Mouse (Mus musculus): Measurements from ENCODE around the gene Plgrkt. TPM values are rescaled to one million over a fixed set of nuclear protein-coding genes. Genes with fewer than 3 reads are reported as not detected.

The Plgrkt gene
- polyA plus RNA-seq, 1 experiment from 2014 or later: 49.1 TPM

DNA sequence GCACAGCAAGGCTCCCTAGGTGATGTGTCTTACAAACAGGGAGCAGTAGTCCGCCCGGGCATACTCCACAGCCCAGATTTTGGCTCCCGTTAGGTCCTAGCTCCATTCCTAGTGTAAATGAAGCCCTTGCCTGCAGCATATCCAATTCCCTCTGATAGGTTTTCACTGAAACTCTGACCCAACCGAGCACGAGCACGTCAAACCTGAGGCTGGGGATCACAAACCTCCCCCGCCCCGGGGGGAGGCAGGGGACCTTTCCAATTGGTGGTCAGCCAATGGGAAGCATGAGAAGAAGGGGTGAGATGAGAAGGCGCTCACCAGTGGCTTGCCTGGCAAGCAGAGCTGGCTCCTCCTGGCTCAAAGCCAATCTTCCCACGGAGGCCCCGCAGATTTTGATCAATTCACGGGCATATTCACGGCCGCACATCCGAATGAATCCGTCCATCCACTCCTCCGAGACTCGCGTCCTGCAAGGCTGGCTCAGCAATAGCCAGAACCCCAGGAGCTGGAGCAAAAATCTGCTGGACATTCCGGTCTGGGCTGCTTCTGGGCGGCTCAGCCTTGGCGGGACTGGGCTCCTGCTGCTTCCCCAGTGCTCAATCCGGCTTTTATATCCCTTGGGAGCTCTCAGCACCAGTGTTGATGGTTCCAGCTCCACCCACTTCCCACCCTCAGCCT lies 33.0 kb downstream of the Plgrkt start, which contains the start of gene Rln1:
Rln1 (minus strand) TSS at position 603 of the 678 bp plus-strand sequence.
- H3K27ac ChIP-seq (ENCODE audit: low read length): no peak within 1 kb of the TSS
- no peaks in the 10 kb centered on the region for H3K9me3 ChIP-seq (ENCODE audit: low read length)
- under 1% methylated on average over 23 of the region's 23 CpGs for WGBS
- H3K36me3 ChIP-seq (ENCODE audit: insufficient read depth, low read length): no peaks in the 10 kb centered on the region
- peaks cover 9% of the 10 kb centered on the region for H3K27me3 ChIP-seq (ENCODE audit: insufficient read depth, low read length)
- 0 out of 2 replicates have a peak, but pooled peaks cover 6% of the 10 kb centered on the region for H3K4me1 ChIP-seq (ENCODE audit: insufficient read depth, low read length)
- peak within 1 kb of the TSS; percentile 74 for H3K4me2 ChIP-seq (replicated peaks; ENCODE audit: low read depth, low read length)
- peak; percentile 67 for ATAC-seq (ENCODE audit: low FRiP score, low TSS enrichment)
- peak within 1 kb of the TSS; percentile 50 for H3K4me3 ChIP-seq (ENCODE audit: low read length)
- peak within 1 kb of the TSS; percentile 64 for H3K9ac ChIP-seq (replicated peaks; ENCODE audit: low read length)

- no peak overlapping the region for H3K9ac ChIP-seq (replicated peaks; ENCODE audit: low read length)
- WGBS: 87% methylated on average over 13 of the region's 13 CpGs
- H3K4me3 ChIP-seq (ENCODE audit: low read length): no peak overlapping the region
- no peak for ATAC-seq (ENCODE audit: low FRiP score, low TSS enrichment)
- 0 out of 2 replicates have a peak, but pooled peaks cover 7% of the 10 kb centered on the region for H3K4me1 ChIP-seq (ENCODE audit: insufficient read depth, low read length)
- no peaks in the 10 kb centered on the region; the same call in 1 of the 2 replicates for H3K27me3 ChIP-seq (ENCODE audit: insufficient read depth, low read length)
- H3K27ac ChIP-seq (ENCODE audit: low read length): no peak overlapping the region
- H3K9me3 ChIP-seq (ENCODE audit: low read length): no peaks in the 10 kb centered on the region
- no peak overlapping the region for H3K4me2 ChIP-seq (replicated peaks; ENCODE audit: low read depth, low read length)
- no peaks in the 10 kb centered on the region for H3K36me3 ChIP-seq (ENCODE audit: insufficient read depth, low read length)
Measured at GRCm38 (mm10) chr19:29326822-29327552, 40.2 kb downstream of the Plgrkt start.

- H3K4me2 ChIP-seq (replicated peaks; ENCODE audit: low read depth, low read length): no peak overlapping the region
- no peak for ATAC-seq (ENCODE audit: low FRiP score, low TSS enrichment)
- 92% methylated on average over 4 of the region's 4 CpGs for WGBS
Measured at GRCm38 (mm10) chr19:29326396-29326795, 40.8 kb downstream of the Plgrkt start.

GRCm38 (mm10) chr19:29325852-29326180 lies 41.4 kb downstream of the Plgrkt start:
- no peaks in the 10 kb centered on the region for H3K36me3 ChIP-seq (ENCODE audit: insufficient read depth, low read length)
- H3K9ac ChIP-seq (replicated peaks; ENCODE audit: low read length): peak overlapping the region; percentile 22; the same call in 1 of the 2 replicates
- H3K4me3 ChIP-seq (ENCODE audit: low read length): peak overlapping the region; percentile 48
- H3K27me3 ChIP-seq (ENCODE audit: insufficient read depth, low read length): no peaks in the 10 kb centered on the region
- H3K4me2 ChIP-seq (replicated peaks; ENCODE audit: low read depth, low read length): peak overlapping the region; percentile 73
- WGBS: 55% methylated on average over 9 of the region's 9 CpGs
- 0 out of 2 replicates have a peak, but pooled peaks cover 7% of the 10 kb centered on the region for H3K4me1 ChIP-seq (ENCODE audit: insufficient read depth, low read length)
- no peak overlapping the region for H3K27ac ChIP-seq (ENCODE audit: low read length)
- no peaks in the 10 kb centered on the region for H3K9me3 ChIP-seq (ENCODE audit: low read length)
- ATAC-seq (ENCODE audit: low FRiP score, low TSS enrichment): no peak

More at GRCm38 (mm10) chr19:29326396-29326795, 40.8 kb downstream of the Plgrkt start:
- Histone ChIP-seq H3K9ac (replicated peaks; ENCODE audit: low read length) (no peak overlapping the region), H3K36me3 (ENCODE audit: insufficient read depth, low read length) (no peaks in the 10 kb centered on the region), H3K9me3 (ENCODE audit: low read length) (no peaks in the 10 kb centered on the region), H3K27ac (ENCODE audit: low read length) (no peak overlapping the region), H3K27me3 (ENCODE audit: insufficient read depth, low read length) (no peaks in the 10 kb centered on the region), H3K4me3 (ENCODE audit: low read length) (no peak overlapping the region), H3K4me1 (ENCODE audit: insufficient read depth, low read length) (0 out of 2 replicates have a peak, but pooled peaks cover 7% of the 10 kb centered on the region)

DNA sequence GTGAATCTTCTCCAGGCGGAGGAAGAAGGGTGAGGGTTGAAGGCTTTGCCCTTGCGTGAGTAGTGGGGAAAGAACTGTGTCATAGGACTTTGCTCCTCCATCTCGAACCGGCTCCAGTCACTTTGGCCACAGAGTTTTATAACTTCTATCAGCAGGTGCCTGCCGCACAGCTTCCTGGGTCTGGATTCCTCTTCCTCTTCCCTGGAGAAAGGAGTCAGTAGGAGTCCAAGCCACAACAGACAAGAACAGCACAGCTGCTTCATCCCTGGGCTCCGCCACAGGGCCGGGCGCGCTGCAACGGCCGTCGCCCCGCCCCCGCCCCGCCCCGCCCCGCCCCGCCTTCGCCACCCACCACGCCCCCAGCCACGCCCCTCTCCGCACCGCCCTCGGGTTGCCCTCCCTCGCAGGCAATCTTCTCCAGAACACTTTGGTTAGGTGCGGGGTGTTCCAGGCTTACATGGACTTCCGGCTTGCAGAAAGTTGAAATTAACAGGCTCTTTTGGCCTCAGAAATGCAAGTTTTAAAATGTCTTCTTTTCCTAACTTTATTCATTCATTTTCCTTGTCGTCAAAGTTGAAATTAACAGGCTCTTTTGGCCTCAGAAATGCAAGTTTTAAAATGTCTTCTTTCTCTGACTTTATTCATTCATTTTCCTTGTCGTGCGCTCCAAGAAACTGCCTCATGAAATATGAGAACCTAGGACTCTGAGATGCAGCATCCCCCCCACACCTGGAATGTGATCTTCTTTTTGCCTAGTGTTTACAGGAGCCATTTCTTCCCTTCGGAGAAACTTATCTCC lies 41.9 kb downstream of the Plgrkt start, which contains the start of gene Insl6:
Insl6 (minus strand) TSS at position 304 of the 799 bp plus-strand sequence.
- Histone ChIP-seq H3K27me3 (ENCODE audit: insufficient read depth, low read length) (no peaks in the 10 kb centered on the region), H3K27ac (ENCODE audit: low read length) (no peak within 1 kb of the TSS), H3K9ac (replicated peaks; ENCODE audit: low read length) (peak within 1 kb of the TSS; percentile 64), H3K36me3 (ENCODE audit: insufficient read depth, low read length) (no peaks in the 10 kb centered on the region), H3K4me1 (ENCODE audit: insufficient read depth, low read length) (0 out of 2 replicates have a peak, but pooled peaks cover 7% of the 10 kb centered on the region), H3K9me3 (ENCODE audit: low read length) (no peaks in the 10 kb centered on the region), H3K4me3 (ENCODE audit: low read length) (peak within 1 kb of the TSS; percentile 48), H3K4me2 (replicated peaks; ENCODE audit: low read depth, low read length) (peak within 1 kb of the TSS; percentile 73)
- WGBS: 3% methylated on average over 29 of the region's 31 CpGs
- peak; percentile 98 for ATAC-seq (ENCODE audit: low FRiP score, low TSS enrichment)

GRCm38 (mm10) chr19:29323416-29324049 lies 43.7 kb downstream of the Plgrkt start:
- no peak for ATAC-seq (ENCODE audit: low FRiP score, low TSS enrichment)
- no peak overlapping the region for H3K9ac ChIP-seq (replicated peaks; ENCODE audit: low read length)
- H3K36me3 ChIP-seq (ENCODE audit: insufficient read depth, low read length): no peaks in the 10 kb centered on the region
- H3K4me3 ChIP-seq (ENCODE audit: low read length): no peak overlapping the region
- no peak overlapping the region for H3K27ac ChIP-seq (ENCODE audit: low read length)
- H3K4me1 ChIP-seq (ENCODE audit: insufficient read depth, low read length): 0 out of 2 replicates have a peak, but pooled peaks cover 7% of the 10 kb centered on the region
- H3K4me2 ChIP-seq (replicated peaks; ENCODE audit: low read depth, low read length): no peak overlapping the region
- 73% methylated on average over 8 of the region's 8 CpGs for WGBS
- no peaks in the 10 kb centered on the region for H3K9me3 ChIP-seq (ENCODE audit: low read length)
- H3K27me3 ChIP-seq (ENCODE audit: insufficient read depth, low read length): no peaks in the 10 kb centered on the region

- Histone ChIP-seq H3K27ac (ENCODE audit: low read length) (no peak overlapping the region), H3K4me2 (replicated peaks; ENCODE audit: low read depth, low read length) (no peak overlapping the region), H3K9me3 (ENCODE audit: low read length) (peaks cover 14% of the 10 kb centered on the region), H3K4me3 (ENCODE audit: low read length) (no peak overlapping the region), H3K27me3 (ENCODE audit: insufficient read depth, low read length) (no peaks in the 10 kb centered on the region), H3K36me3 (ENCODE audit: insufficient read depth, low read length) (peaks cover 15% of the 10 kb centered on the region), H3K9ac (replicated peaks; ENCODE audit: low read length) (no peak overlapping the region), H3K4me1 (ENCODE audit: insufficient read depth, low read length) (no peaks in the 10 kb centered on the region)
- ATAC-seq (ENCODE audit: low FRiP score, low TSS enrichment): no peak
- WGBS: 82% methylated on average over 7 of the region's 7 CpGs
Measured at GRCm38 (mm10) chr19:29312661-29313060, 54.5 kb downstream of the Plgrkt start.

DNA sequence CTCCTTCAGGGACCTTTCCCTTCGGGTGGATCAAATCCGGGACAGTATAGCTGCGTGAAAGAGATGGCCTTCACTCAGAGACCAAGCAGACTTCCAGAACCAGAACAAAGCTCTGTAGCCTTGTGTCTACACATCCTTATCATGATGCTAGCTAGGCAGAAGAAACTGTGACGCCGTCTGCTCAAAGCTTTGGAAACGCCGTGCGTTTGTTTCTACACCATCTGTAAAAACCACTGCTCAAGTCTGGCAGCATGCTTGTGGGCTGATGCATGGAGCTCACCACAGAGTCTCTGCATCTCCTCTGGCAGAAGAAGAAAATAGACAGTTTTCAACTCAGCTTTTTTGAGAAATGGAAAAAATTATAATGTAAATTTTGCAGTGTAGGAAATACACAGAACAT lies 55.4 kb downstream of the Plgrkt start:
- ATAC-seq (ENCODE audit: low FRiP score, low TSS enrichment): no peak

GRCm38 (mm10) chr19:29308832-29309231 lies 58.4 kb downstream of the Plgrkt start:
- no peaks in the 10 kb centered on the region for H3K27me3 ChIP-seq (ENCODE audit: insufficient read depth, low read length)
- H3K9me3 ChIP-seq (ENCODE audit: low read length): no peaks in the 10 kb centered on the region
- no peak overlapping the region for H3K9ac ChIP-seq (replicated peaks; ENCODE audit: low read length)
- H3K27ac ChIP-seq (ENCODE audit: low read length): no peak overlapping the region
- ATAC-seq (ENCODE audit: low FRiP score, low TSS enrichment): no peak
- H3K4me1 ChIP-seq (ENCODE audit: insufficient read depth, low read length): no peaks in the 10 kb centered on the region
- no peak overlapping the region for H3K4me2 ChIP-seq (replicated peaks; ENCODE audit: low read depth, low read length)
- no peak overlapping the region for H3K4me3 ChIP-seq (ENCODE audit: low read length)
- peaks cover 5% of the 10 kb centered on the region; the same call in 1 of the 2 replicates for H3K36me3 ChIP-seq (ENCODE audit: insufficient read depth, low read length)

More for the DNA sequence above, 55.4 kb downstream of the Plgrkt start:
- Histone ChIP-seq H3K4me2 (replicated peaks; ENCODE audit: low read depth, low read length) (no peak overlapping the region), H3K4me1 (ENCODE audit: insufficient read depth, low read length) (no peaks in the 10 kb centered on the region), H3K36me3 (ENCODE audit: insufficient read depth, low read length) (peaks cover 15% of the 10 kb centered on the region), H3K9ac (replicated peaks; ENCODE audit: low read length) (no peak overlapping the region), H3K9me3 (ENCODE audit: low read length) (peaks cover 11% of the 10 kb centered on the region), H3K27ac (ENCODE audit: low read length) (no peak overlapping the region), H3K4me3 (ENCODE audit: low read length) (no peak overlapping the region), H3K27me3 (ENCODE audit: insufficient read depth, low read length) (no peaks in the 10 kb centered on the region)
- 67% methylated on average over 8 of the region's 8 CpGs for WGBS
